ENCODE assay signal across 12 mouse cellular contexts in genomic region chr17:15323191-15323834, GRCm38 (mm10). TPM values are rescaled to one million over a fixed set of nuclear protein-coding genes. Genes with fewer than 3 reads are reported as not detected.
DNase-seq lines count a peak whose midpoint lies in the region; ATAC-seq and TF ChIP-seq lines count a peak whose summit lies in the region.
"Had no signal": no experiment of that assay in that cellular context is flagged by ENCODE, and none has a peak within 500 bp of the region (broad histone marks: within the 10 kb centered on the region; RNA-seq: fewer than 3 reads in every experiment).

No protein-coding gene starts in this region.

- intact Hi-C loops in heart, postnatal 36 days (cut with DNase I), result no loop called here

- no peak overlapping the region for H3K4me2 ChIP-seq in forebrain, embryonic 15.5 days (replicated peaks)
- H3K4me2 ChIP-seq: heart, embryonic 12.5 days; liver, embryonic 11.5 days had no signal

- H3K27me3 ChIP-seq in forebrain, embryonic 15.5 days, result no peaks in the 10 kb centered on the region
- H3K27me3 ChIP-seq in limb, embryonic 10.5 days (ENCODE audit: low read depth, poor library complexity, severe bottlenecking), result no peaks in the 10 kb centered on the region
- H3K27me3 ChIP-seq: heart, embryonic 12.5 days had no signal

- peak; percentile 12 to 27 for DNase-seq in layer of hippocampus, postnatal 10 days (ENCODE audit: low spot score in 2 of 2)
- DNase-seq in layer of hippocampus, adult 2 months (ENCODE audit: low spot score in 2 of 2), result no peak
- peak; percentile 90 for DNase-seq in brain, embryonic 14.5 days (ENCODE audit: low read depth)
- no peak for DNase-seq in limb, embryonic 10.5 days (ENCODE audit: low spot score)
- no peak for DNase-seq in adrenal gland, postnatal 10 days
- DNase-seq in heart, postnatal 36 days, result no peak
- no peak for DNase-seq in spleen, postnatal 14 days (ENCODE audit: low spot score in 2 of 2)
- DNase-seq: cerebellum, adult 8-10 months; layer of hippocampus, adult 9-11 months had no signal

- no peaks in the 10 kb centered on the region for H3K9me3 ChIP-seq in forebrain, embryonic 15.5 days
- H3K9me3 ChIP-seq in limb, embryonic 10.5 days (replicated peaks), result no peaks in the 10 kb centered on the region
- H3K9me3 ChIP-seq: heart, embryonic 12.5 days had no signal

- H3K27ac ChIP-seq in layer of hippocampus, adult 2 months, result no peak overlapping the region
- no peak overlapping the region for H3K27ac ChIP-seq in forebrain, embryonic 15.5 days (replicated peaks)
- peak overlapping the region; percentile 42; the same call in 1 of the 2 replicates for H3K27ac ChIP-seq in limb, embryonic 10.5 days

- WGBS in forebrain, embryonic 15.5 days, result 35% methylated on average over 9 of the region's 9 CpGs
- 84% methylated on average over 9 of the region's 9 CpGs for WGBS in limb, embryonic 10.5 days

- peak; percentile 96 for ATAC-seq in forebrain, embryonic 15.5 days (replicated peaks)

- no peaks in the 10 kb centered on the region for H3K36me3 ChIP-seq in forebrain, embryonic 15.5 days
- no peaks in the 10 kb centered on the region for H3K36me3 ChIP-seq in limb, embryonic 10.5 days
- H3K36me3 ChIP-seq: heart, embryonic 12.5 days had no signal

- H3K9ac ChIP-seq in forebrain, embryonic 15.5 days (replicated peaks), result no peak overlapping the region
- H3K9ac ChIP-seq: heart, embryonic 12.5 days had no signal

- no peak for TF ChIP-seq POLR2A in brain, embryonic 14.5 days (IDR thresholded peaks at IDR 0.05; ENCODE audit: borderline replicate concordance, extremely low read depth, insufficient read depth, insufficient read length, poor library complexity, severe bottlenecking)

- no peak for TF ChIP-seq CTCF in layer of hippocampus, adult 2 months (conservative IDR thresholded peaks at IDR 0.05)
- TF ChIP-seq CTCF in brain, embryonic 14.5 days (IDR thresholded peaks at IDR 0.05; ENCODE audit: borderline replicate concordance, extremely low read depth, insufficient read depth, insufficient read length), result no peak

- H3K4me1 ChIP-seq in forebrain, embryonic 15.5 days, result peaks cover 12% of the 10 kb centered on the region
- peaks cover 6% of the 10 kb centered on the region; the same call in 1 of the 2 replicates for H3K4me1 ChIP-seq in limb, embryonic 10.5 days

- no peak overlapping the region for H3K4me3 ChIP-seq in layer of hippocampus, adult 2 months
- no peak overlapping the region for H3K4me3 ChIP-seq in forebrain, embryonic 15.5 days
- H3K4me3 ChIP-seq in limb, embryonic 10.5 days, result no peak overlapping the region
- H3K4me3 ChIP-seq: heart, embryonic 12.5 days had no signal

RNA-seq across cellular contexts. Expression of gene Dll1, which starts 53.4 kb away (rescaled TPM):
- 10 to 100 TPM; 14.0 to 20.9 TPM for total RNA-seq in layer of hippocampus, postnatal 10 days (2021)
- total RNA-seq in layer of hippocampus, adult 2 months (2021), result 10 to 100 TPM in 1 of 2 experiments, 1 to 10 TPM in 1; 8.8 to 14.0 TPM
- 48.4 and 74.1 TPM in 2 replicates for polyA plus RNA-seq in brain, embryonic 14.5 days (2012; rRNA removed)
- 34.6 and 35.9 TPM in 2 replicates for polyA plus RNA-seq in forebrain, embryonic 15.5 days (2015; fragmentation: Nextera tagmentation; extraction: Ambion mirVana)
- 1.8 and 3.0 TPM in 2 replicates for polyA plus RNA-seq in limb, embryonic 10.5 days (2016; fragmentation: Nextera tagmentation; extraction: Ambion mirVana)
- 10 to 100 TPM in 1 of 2 experiments, 1 to 10 TPM in 1; 7.1 to 10.5 TPM for total RNA-seq in adrenal gland, postnatal 10 days (2021)
- total RNA-seq in heart, postnatal 36 days (2021), result 1 to 10 TPM; 6.2 to 7.0 TPM

Comparison
In these comparisons a context has a peak if more than half of its experiments do, and no peak if none do; other contexts are left out.
1. DNase-seq: peak in layer of hippocampus, postnatal 10 days (2 of 2) and brain, embryonic 14.5 days (single experiment); none in layer of hippocampus, adult 2 months (0 of 2), limb, embryonic 10.5 days (single experiment), adrenal gland, postnatal 10 days (single experiment), heart, postnatal 36 days (0 of 2) and spleen, postnatal 14 days (0 of 2).